Comparison of ENCODE assay signal across 1 mouse cellular context in genomic region chr7:113367440-113367839, GRCm38 (mm10).
TF ChIP-seq lines count a peak whose summit lies in the region.

No protein-coding gene starts in this region.

TF ChIP-seq in MEL, 35 proteins besides CTCF, POLR2A, EP300 and RAD21:
- no peak for TF ChIP-seq MYB (IDR thresholded peaks at IDR 0.05; ENCODE audit: low read depth, low read length)
- TF ChIP-seq USF1 (IDR thresholded peaks at IDR 0.05; ENCODE audit: low read depth, low read length), result no peak
- no peak for TF ChIP-seq ZNF384 (IDR thresholded peaks at IDR 0.05; ENCODE audit: low read depth, low read length)
- TF ChIP-seq ETS1 (IDR thresholded peaks at IDR 0.05; ENCODE audit: low read depth, low read length), result peak; percentile 52; the same call in 1 of the 2 replicates
- no peak for TF ChIP-seq MAZ (IDR thresholded peaks at IDR 0.05; ENCODE audit: low read depth, low read length)
- no peak for TF ChIP-seq E2F4 (IDR thresholded peaks at IDR 0.05; ENCODE audit: borderline replicate concordance, low read depth, low read length)
- TF ChIP-seq MXI1 (IDR thresholded peaks at IDR 0.05; ENCODE audit: low read depth, low read length), result peak; percentile 49; the same call in 1 of the 2 replicates
- TF ChIP-seq MAX (IDR thresholded peaks at IDR 0.05; ENCODE audit: low read length), result no peak
- no peak for TF ChIP-seq ZC3H11A (IDR thresholded peaks at IDR 0.05; ENCODE audit: low read depth, low read length)
- TF ChIP-seq NRF1 (IDR thresholded peaks at IDR 0.05; ENCODE audit: insufficient read depth, low read depth, low read length, poor library complexity, severe bottlenecking), result no peak
- no peak for TF ChIP-seq BHLHE40 (IDR thresholded peaks at IDR 0.05; ENCODE audit: borderline replicate concordance, low read depth, low read length)
- TF ChIP-seq RCOR1 (IDR thresholded peaks at IDR 0.05; ENCODE audit: low read depth, low read length), result 0 out of 2 replicates have a peak, but pooled peaks have one; percentile 16
- peak; percentile 81 for TF ChIP-seq GATA1 (IDR thresholded peaks at IDR 0.05; ENCODE audit: low read depth, low read length)
TF ChIP-seq in MEL: peak in this region for 4.
